Mouse (Mus musculus) A20 (cell line): ENCODE results near the gene Olfr13.
"Not testable (repeated sequence)": the region's sequence is repeated elsewhere in the genome, so short reads cannot be mapped to it uniquely, and the experiment has no call there.

Experiments
- DNase-seq: peaks from one replicate; pipeline ENCODE4 v3.0.0-alpha.2; 2011; ENCODE audit warnings: low read depth, low spot score

Gene Olfr13

GRCm38 (mm10) chr6:43171840-43172239 is at the start of gene Olfr13:
TSS of gene Olfr13 (plus strand) at chr6:43172140.
- no peak for DNase-seq

- DNase-seq = not testable (repeated sequence)
Measured at GRCm38 (mm10) chr6:43146267-43146666, 25.7 kb upstream of the Olfr13 start, which contains the start of gene Olfr237-ps1. TSS of gene Olfr237-ps1 (plus strand) at chr6:43146567.

GRCm38 (mm10) chr6:43159502-43159901 is 12.4 kb upstream of the Olfr13 start:
- DNase-seq = no peak

GRCm38 (mm10) chr6:43162982-43163381 is 9.0 kb upstream of the Olfr13 start, which contains the start of gene Olfr437:
TSS of gene Olfr437 (plus strand) at chr6:43163282.
- no peak for DNase-seq

GRCm38 (mm10) chr6:43167246-43167645 is 4.7 kb upstream of the Olfr13 start:
- no peak for DNase-seq

GRCm38 (mm10) chr6:43178129-43178528 is 6.2 kb downstream of the Olfr13 start:
- DNase-seq = no peak

GRCm38 (mm10) chr6:43178584-43179501 is 6.9 kb downstream of the Olfr13 start:
- no peak for DNase-seq

GRCm38 (mm10) chr6:43190986-43191385 is 19.0 kb downstream of the Olfr13 start:
- no peak for DNase-seq

- DNase-seq = no peak
Measured at GRCm38 (mm10) chr6:43196781-43197180, 24.8 kb downstream of the Olfr13 start, which contains the start of gene Olfr435. TSS of gene Olfr435 (plus strand) at chr6:43197146.

GRCm38 (mm10) chr6:43198094-43198493 is 26.2 kb downstream of the Olfr13 start:
- DNase-seq = no peak

- no peak for DNase-seq
Measured at GRCm38 (mm10) chr6:43202786-43203185, 30.8 kb downstream of the Olfr13 start.

GRCm38 (mm10) chr6:43205355-43205754 is 33.4 kb downstream of the Olfr13 start:
- no peak for DNase-seq

- DNase-seq = not testable (repeated sequence)
Measured at GRCm38 (mm10) chr6:43212873-43213272, 40.9 kb downstream of the Olfr13 start, which contains the start of gene Olfr434. TSS of gene Olfr434 (plus strand) at chr6:43213021.
